In the genomic region with DNA sequence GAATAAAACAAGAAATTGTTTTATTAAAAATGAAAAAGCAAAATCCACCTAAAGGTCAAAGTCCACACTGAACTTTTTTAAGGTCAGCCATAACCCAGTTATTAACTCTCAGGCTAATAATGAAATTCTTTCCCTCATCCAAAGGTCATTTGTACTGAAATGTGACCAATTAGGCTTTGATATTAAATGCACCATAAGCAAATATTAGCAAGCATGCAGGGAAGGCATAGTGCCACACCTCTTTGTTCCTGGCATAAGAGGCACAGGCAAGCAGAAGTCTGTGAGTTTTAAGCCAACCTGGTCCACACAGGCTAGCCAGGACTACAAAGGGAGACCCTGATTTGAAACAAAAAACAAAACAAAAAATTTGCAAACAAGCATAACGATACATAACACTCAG, we compare ENCODE assay signal across 24 mouse cellular contexts. TPM values are rescaled to one million over a fixed set of nuclear protein-coding genes. Genes with fewer than 3 reads are reported as not detected.
DNase-seq lines count a peak whose midpoint lies in the region; TF ChIP-seq lines count a peak whose summit lies in the region.
"Had no signal": no experiment of that assay in that cellular context is flagged by ENCODE, and none has a peak within 500 bp of the region (broad histone marks: within the 10 kb centered on the region; RNA-seq: fewer than 3 reads in every experiment).

No protein-coding gene starts in this region.

- H3K9me3 ChIP-seq in forebrain, embryonic 10.5 days = no peaks in the 10 kb centered on the region
- H3K9me3 ChIP-seq: embryonic facial prominence, embryonic 13.5 days; embryonic facial prominence, embryonic 15.5 days; forebrain, embryonic 13.5 days; forebrain, embryonic 15.5 days had no signal

- 0 out of 2 replicates have a peak, but pooled peaks cover 3% of the 10 kb centered on the region for H3K4me1 ChIP-seq in kidney, adult 2 months (ENCODE audit: control insufficient read depth, insufficient read depth, low read length)
- H3K4me1 ChIP-seq in forebrain, embryonic 10.5 days = no peaks in the 10 kb centered on the region
- H3K4me1 ChIP-seq: embryonic facial prominence, embryonic 13.5 days; embryonic facial prominence, embryonic 15.5 days; forebrain, embryonic 13.5 days; forebrain, embryonic 15.5 days had no signal

- intact Hi-C loops in heart, postnatal 14 days (cut with DNase I) = no loop called here

- H3K27ac ChIP-seq in kidney, adult 2 months (ENCODE audit: insufficient read depth, low read depth, low read length) = peak overlapping the region; percentile 22; the same call in 1 of the 2 replicates
- H3K27ac ChIP-seq in layer of hippocampus, adult 2 months = peak overlapping the region; percentile 60; the same call in 1 of the 2 replicates
- H3K27ac ChIP-seq in forebrain, embryonic 10.5 days = no peak overlapping the region
- H3K27ac ChIP-seq: embryonic facial prominence, embryonic 13.5 days; embryonic facial prominence, embryonic 15.5 days; forebrain, embryonic 13.5 days; forebrain, embryonic 15.5 days had no signal

- 83% methylated on average over 1 of the region's 1 CpGs for WGBS in kidney, adult 2 months
- 93% methylated on average over 1 of the region's 1 CpGs for WGBS in forebrain, embryonic 10.5 days

- peak; percentile 31 for DNase-seq in heart, adult 11 months
- no peak for DNase-seq in heart, postnatal 14 days
- DNase-seq in kidney, adult 2 months = peak; percentile 49
- DNase-seq in kidney, adult 18-20 months = no peak
- DNase-seq in layer of hippocampus, adult 2 months (ENCODE audit: low spot score in 2 of 2) = no peak
- no peak for DNase-seq in layer of hippocampus, postnatal 25 days (ENCODE audit: extremely low spot score in 1 of 2, low spot score in 1 of 2)
- peak; percentile 24 for DNase-seq in naive thymus-derived CD4-positive, alpha-beta T cell, adult 2 months (ENCODE audit: low read depth)
- no peak for DNase-seq in forebrain, embryonic 10.5 days (ENCODE audit: extremely low spot score, low spot score)
- DNase-seq: adrenal gland, adult 2 months; adrenal gland, postnatal 10 days; adrenal gland, postnatal 25 days; cerebellum, adult 11 months; cerebellum, adult 18-20 months; cerebellum, adult 8-10 months; cerebellum, adult 9-11 months; cerebellum, postnatal 14 days; cerebellum, postnatal 36 days; embryo, embryonic 11 days; forebrain, postnatal 0 days had no signal

- no peak for TF ChIP-seq POLR2A in kidney, adult 2 months (IDR thresholded peaks at IDR 0.05; ENCODE audit: low read depth, low read length)

- peaks cover 5% of the 10 kb centered on the region; the same call in 1 of the 2 replicates for H3K36me3 ChIP-seq in kidney, adult 2 months (ENCODE audit: control insufficient read depth, insufficient read depth, low read length)
- peaks cover 81% of the 10 kb centered on the region for H3K36me3 ChIP-seq in forebrain, embryonic 10.5 days (replicated peaks)

- no peak overlapping the region for H3K4me3 ChIP-seq in kidney, adult 2 months (ENCODE audit: insufficient read depth, low read depth, low read length)
- no peak overlapping the region for H3K4me3 ChIP-seq in layer of hippocampus, adult 2 months
- H3K4me3 ChIP-seq in forebrain, embryonic 10.5 days = no peak overlapping the region
- H3K4me3 ChIP-seq: embryonic facial prominence, embryonic 13.5 days; embryonic facial prominence, embryonic 15.5 days; erythroblast, embryonic 14.5 days; forebrain, embryonic 13.5 days; forebrain, embryonic 15.5 days had no signal

- no peak for TF ChIP-seq CTCF in kidney, adult 2 months (conservative IDR thresholded peaks at IDR 0.05; ENCODE audit: insufficient read depth, insufficient read length, low read depth, low read length)
- TF ChIP-seq CTCF in layer of hippocampus, adult 2 months (conservative IDR thresholded peaks at IDR 0.05) = no peak

- no peaks in the 10 kb centered on the region for H3K27me3 ChIP-seq in kidney, adult 2 months (replicated peaks; ENCODE audit: control insufficient read depth, insufficient read depth, low read length)
- H3K27me3 ChIP-seq in forebrain, embryonic 10.5 days (ENCODE audit: poor library complexity, severe bottlenecking) = no peaks in the 10 kb centered on the region
- H3K27me3 ChIP-seq: embryonic facial prominence, embryonic 13.5 days; embryonic facial prominence, embryonic 15.5 days; forebrain, embryonic 13.5 days; forebrain, embryonic 15.5 days had no signal

RNA-seq across cellular contexts. Expression of a gene that starts 48.6 kb away (rescaled TPM):
- 1 to 10 TPM; 3.8 to 4.3 TPM for total RNA-seq in heart, postnatal 14 days (2021)
- polyA plus RNA-seq in kidney, adult 2 months (2012; rRNA removed) = 7.1 and 8.7 TPM in 2 replicates
- total RNA-seq in layer of hippocampus, adult 2 months (2021) = 1 to 10 TPM; 7.3 to 8.7 TPM
- total RNA-seq in layer of hippocampus, postnatal 25 days (2021) = 1 to 10 TPM; 6.0 to 7.5 TPM
- polyA plus RNA-seq in forebrain, embryonic 10.5 days (2016; fragmentation: Nextera tagmentation; extraction: Ambion mirVana) = 19.5 and 19.7 TPM in 2 replicates

RNA-seq across cellular contexts. Expression of a gene that starts 48.7 kb away (rescaled TPM):
- 100 to 1,000 TPM; 132 to 136 TPM for total RNA-seq in heart, postnatal 14 days (2021)
- 110 and 127 TPM in 2 replicates for polyA plus RNA-seq in kidney, adult 2 months (2012; rRNA removed)
- total RNA-seq in layer of hippocampus, adult 2 months (2021) = 100 to 1,000 TPM; 300 to 303 TPM
- 100 to 1,000 TPM; 251 to 321 TPM for total RNA-seq in layer of hippocampus, postnatal 25 days (2021)
- polyA plus RNA-seq in forebrain, embryonic 10.5 days (2016; fragmentation: Nextera tagmentation; extraction: Ambion mirVana) = 125 and 130 TPM in 2 replicates

Comparison
In these comparisons a context has a peak if more than half of its experiments do, and no peak if none do; other contexts are left out.
1. DNase-seq: peak in heart, adult 11 months (single experiment), kidney, adult 2 months (single experiment) and naive thymus-derived CD4-positive, alpha-beta T cell, adult 2 months (single experiment); none in heart, postnatal 14 days (0 of 2), kidney, adult 18-20 months (single experiment), layer of hippocampus, adult 2 months (0 of 2), layer of hippocampus, postnatal 25 days (0 of 2) and forebrain, embryonic 10.5 days (single experiment).